Mouse (Mus musculus): ENCODE measurements around the gene Exoc7.

GRCm38 (mm10) chr11:116255090-116255981 lies 51.7 kb downstream of the Exoc7 start:
- TF ChIP-seq CTCF (IDR thresholded peaks at IDR 0.05; ENCODE audit: low read depth, low read length): no peak
- no peak for TF ChIP-seq GATA1 (IDR thresholded peaks at IDR 0.05; ENCODE audit: borderline replicate concordance, low read length)
- no peak for TF ChIP-seq TAL1 (conservative IDR thresholded peaks at IDR 0.05; ENCODE audit: low read depth, low read length)
- no peak for TF ChIP-seq POLR2AphosphoS5 (IDR thresholded peaks at IDR 0.05; ENCODE audit: insufficient replicate concordance, low read depth, low read length)
- TF ChIP-seq GATA2 (IDR thresholded peaks at IDR 0.05; ENCODE audit: borderline replicate concordance, low read depth, low read length): no peak
